Mouse (Mus musculus): ENCODE measurements at regions not wholly inside any gene's neighbourhood (a gene's known extent, or its start where the extent isn't known, plus 50 kb on each side); places are given as distances from the start of the nearest gene placed in this dataset.

DNA sequence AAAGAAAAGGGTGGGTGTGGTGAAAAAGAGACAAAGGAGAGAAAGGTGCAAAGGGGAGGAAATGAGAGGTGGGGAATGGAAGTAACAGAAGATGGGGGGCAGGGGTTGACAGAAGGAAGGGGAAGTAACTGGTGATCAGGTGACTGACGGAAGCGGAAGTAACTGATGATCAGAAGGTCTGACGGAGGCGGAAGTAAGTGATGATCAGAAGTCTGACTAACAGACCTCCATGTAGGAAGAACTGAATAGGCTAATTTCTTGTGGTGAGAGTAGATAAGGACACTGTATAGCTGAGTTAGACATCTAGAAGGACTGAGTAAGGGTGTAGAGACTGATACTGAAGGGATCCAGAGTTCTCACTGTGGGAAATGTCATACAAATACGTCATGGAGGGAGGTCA, 318.1 kb upstream of the Runx1 start:
- Histone ChIP-seq H3K9ac (ENCODE audit: low read length) (no peak overlapping the region), H3K27me3 (ENCODE audit: control insufficient read depth, insufficient read depth, low read length) (no peaks in the 10 kb centered on the region)
- no peak for ATAC-seq (ENCODE audit: insufficient number of reproducible peaks, low FRiP score, low TSS enrichment, low read depth)

DNA sequence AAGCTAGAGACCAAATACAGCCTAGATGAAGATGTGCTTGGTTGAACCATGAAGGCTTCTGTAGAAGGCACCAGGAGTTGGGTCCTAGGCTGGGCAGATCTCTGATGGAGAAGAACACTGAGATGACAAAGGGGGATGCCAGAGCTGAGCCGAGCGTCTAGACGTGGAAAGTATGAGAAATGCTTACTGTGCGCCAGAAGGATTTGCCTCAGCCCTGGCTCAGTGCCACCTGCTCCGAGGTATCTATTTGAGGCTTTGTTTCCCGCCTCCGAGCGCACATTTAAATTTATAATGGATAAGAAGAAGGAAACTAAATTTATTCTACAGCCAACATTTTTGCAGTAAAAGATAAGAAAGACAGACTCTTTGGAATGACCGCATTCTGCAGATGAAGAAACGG, 317.2 kb upstream of the Runx1 start:
- Histone ChIP-seq H3K27ac (replicated peaks; ENCODE audit: low read depth, low read length) (no peak overlapping the region), H3K36me3 (ENCODE audit: control insufficient read depth, insufficient read depth, low read length) (no peaks in the 10 kb centered on the region), H3K27me3 (ENCODE audit: control insufficient read depth, insufficient read depth, low read length) (no peaks in the 10 kb centered on the region), H3K4me2 (ENCODE audit: low read depth, severe bottlenecking) (no peak overlapping the region), H3K4me1 (ENCODE audit: control insufficient read depth, insufficient read depth, low read length) (peaks cover 6% of the 10 kb centered on the region; the same call in 1 of the 2 replicates), H3K9ac (ENCODE audit: low read length) (no peak overlapping the region), H3K9me3 (ENCODE audit: control insufficient read depth, low read length) (no peaks in the 10 kb centered on the region), H3K4me3 (ENCODE audit: low read depth, low read length) (no peak overlapping the region)
- ATAC-seq (ENCODE audit: insufficient number of reproducible peaks, low FRiP score, low TSS enrichment, low read depth) (no peak), DNase-seq (ENCODE audit: low spot score) (no peak)
- WGBS: 95% methylated on average over 10 of the region's 10 CpGs

More for the DNA sequence above, 318.1 kb upstream of the Runx1 start:
- H3K36me3 ChIP-seq (ENCODE audit: control insufficient read depth, insufficient read depth, low read length): no peaks in the 10 kb centered on the region
- no peak overlapping the region for H3K4me3 ChIP-seq (ENCODE audit: low read depth, low read length)
- no peaks in the 10 kb centered on the region for H3K9me3 ChIP-seq (ENCODE audit: control insufficient read depth, low read length)
- no peak overlapping the region for H3K4me2 ChIP-seq (ENCODE audit: low read depth, severe bottlenecking)
- no peak overlapping the region for H3K27ac ChIP-seq (replicated peaks; ENCODE audit: low read depth, low read length)
- peaks cover 5% of the 10 kb centered on the region; the same call in 1 of the 2 replicates for H3K4me1 ChIP-seq (ENCODE audit: control insufficient read depth, insufficient read depth, low read length)
- DNase-seq (ENCODE audit: low spot score): no peak
- WGBS: 92% methylated on average over 5 of the region's 5 CpGs

DNA sequence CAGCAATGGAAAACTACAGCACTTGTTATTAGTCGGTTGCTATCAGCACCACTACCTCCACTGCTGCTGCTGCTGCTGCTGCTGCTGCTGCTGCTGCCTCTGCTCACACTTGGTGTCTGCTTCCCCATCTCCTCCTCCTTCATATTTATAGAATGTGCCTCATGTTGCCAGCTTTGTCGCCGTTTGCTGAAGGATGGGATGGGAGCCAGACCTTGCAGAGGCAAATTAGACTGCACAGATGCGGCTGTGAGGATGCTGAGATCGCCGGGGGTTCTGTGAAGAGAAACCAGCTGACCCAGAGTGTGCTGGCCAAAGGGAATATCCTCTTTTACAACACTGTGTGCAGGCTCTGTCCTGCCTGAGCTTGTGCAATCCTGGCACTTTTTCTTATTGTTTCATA, 316.0 kb upstream of the Runx1 start:
- no peak overlapping the region for H3K9ac ChIP-seq (ENCODE audit: low read length)
- H3K9me3 ChIP-seq (ENCODE audit: control insufficient read depth, low read length): no peaks in the 10 kb centered on the region
- no peak for DNase-seq (ENCODE audit: low spot score)
- no peaks in the 10 kb centered on the region for H3K36me3 ChIP-seq (ENCODE audit: control insufficient read depth, insufficient read depth, low read length)
- no peak overlapping the region for H3K4me3 ChIP-seq (ENCODE audit: low read depth, low read length)
- H3K27me3 ChIP-seq (ENCODE audit: control insufficient read depth, insufficient read depth, low read length): no peaks in the 10 kb centered on the region
- 84% methylated on average over 6 of the region's 6 CpGs for WGBS
- H3K4me1 ChIP-seq (ENCODE audit: control insufficient read depth, insufficient read depth, low read length): peaks cover 6% of the 10 kb centered on the region; the same call in 1 of the 2 replicates
- H3K27ac ChIP-seq (replicated peaks; ENCODE audit: low read depth, low read length): no peak overlapping the region
- no peak overlapping the region for H3K4me2 ChIP-seq (ENCODE audit: low read depth, severe bottlenecking)
- no peak for ATAC-seq (ENCODE audit: insufficient number of reproducible peaks, low FRiP score, low TSS enrichment, low read depth)

DNA sequence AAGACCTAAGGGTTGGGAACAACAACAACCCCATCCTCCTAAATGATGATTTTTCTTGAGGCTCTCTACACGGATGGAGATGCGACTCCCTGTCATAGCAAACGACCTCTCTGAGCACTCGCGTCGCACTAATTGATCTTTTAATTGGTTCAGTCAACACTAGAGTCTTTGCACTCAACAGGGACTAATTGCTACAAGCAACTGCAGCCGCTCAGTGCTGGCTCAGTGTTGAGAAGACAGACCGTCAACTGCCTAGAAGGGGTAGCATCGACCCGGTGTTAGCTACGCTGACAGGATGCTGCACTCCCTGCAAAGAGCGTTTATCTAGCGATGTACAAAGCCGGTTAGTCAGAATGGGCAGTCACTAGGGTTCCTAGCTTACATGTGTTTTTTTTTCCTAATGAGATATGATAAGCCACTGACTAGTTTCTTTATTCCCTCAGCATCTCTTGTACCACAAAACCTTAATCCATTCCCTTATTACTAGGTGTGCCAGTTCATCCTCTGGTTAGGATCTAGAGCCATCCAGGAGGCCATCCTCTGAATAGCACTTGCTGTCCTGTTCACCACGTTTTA, 314.7 kb upstream of the Runx1 start:
- DNase-seq (ENCODE audit: low spot score): no peak

DNA sequence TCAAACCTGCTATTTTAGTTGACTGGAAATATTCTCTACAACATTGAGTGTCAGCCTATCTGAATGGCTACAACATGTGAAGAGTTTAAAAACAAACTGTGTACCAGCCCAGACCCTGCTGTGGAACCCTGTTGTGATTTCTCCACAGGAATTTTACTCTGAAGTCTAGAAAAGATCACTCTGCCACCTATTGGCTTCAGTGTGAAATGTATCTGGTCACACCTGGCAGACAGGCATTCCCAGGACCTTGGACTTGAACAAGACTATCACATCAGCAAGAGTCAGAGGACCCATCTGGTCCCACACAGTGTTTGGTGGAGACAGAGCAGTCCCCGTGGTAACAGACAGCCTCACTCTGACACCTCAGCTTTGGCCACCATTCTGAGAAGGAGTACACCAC, 311.3 kb upstream of the Runx1 start:
- Histone ChIP-seq H3K27ac (replicated peaks; ENCODE audit: low read depth, low read length) (no peak overlapping the region), H3K4me3 (ENCODE audit: low read depth, low read length) (no peak overlapping the region), H3K9ac (ENCODE audit: low read length) (no peak overlapping the region), H3K36me3 (ENCODE audit: control insufficient read depth, insufficient read depth, low read length) (no peaks in the 10 kb centered on the region), H3K9me3 (ENCODE audit: control insufficient read depth, low read length) (no peaks in the 10 kb centered on the region), H3K27me3 (ENCODE audit: control insufficient read depth, insufficient read depth, low read length) (no peaks in the 10 kb centered on the region), H3K4me2 (ENCODE audit: low read depth, severe bottlenecking) (no peak overlapping the region), H3K4me1 (ENCODE audit: control insufficient read depth, insufficient read depth, low read length) (peaks cover 6% of the 10 kb centered on the region; the same call in 1 of the 2 replicates)
- no peak for DNase-seq (ENCODE audit: low spot score)
- ATAC-seq (ENCODE audit: insufficient number of reproducible peaks, low FRiP score, low TSS enrichment, low read depth): no peak
- 38% methylated on average over 1 of the region's 1 CpGs for WGBS

More for the DNA sequence above, 314.7 kb upstream of the Runx1 start:
- Histone ChIP-seq H3K9ac (ENCODE audit: low read length) (no peak overlapping the region), H3K27ac (replicated peaks; ENCODE audit: low read depth, low read length) (no peak overlapping the region), H3K27me3 (ENCODE audit: control insufficient read depth, insufficient read depth, low read length) (no peaks in the 10 kb centered on the region), H3K9me3 (ENCODE audit: control insufficient read depth, low read length) (no peaks in the 10 kb centered on the region), H3K4me2 (ENCODE audit: low read depth, severe bottlenecking) (no peak overlapping the region), H3K36me3 (ENCODE audit: control insufficient read depth, insufficient read depth, low read length) (no peaks in the 10 kb centered on the region), H3K4me1 (ENCODE audit: control insufficient read depth, insufficient read depth, low read length) (peaks cover 6% of the 10 kb centered on the region; the same call in 1 of the 2 replicates), H3K4me3 (ENCODE audit: low read depth, low read length) (no peak overlapping the region)
- no peak for ATAC-seq (ENCODE audit: insufficient number of reproducible peaks, low FRiP score, low TSS enrichment, low read depth)
- 48% methylated on average over 15 of the region's 15 CpGs for WGBS

DNA sequence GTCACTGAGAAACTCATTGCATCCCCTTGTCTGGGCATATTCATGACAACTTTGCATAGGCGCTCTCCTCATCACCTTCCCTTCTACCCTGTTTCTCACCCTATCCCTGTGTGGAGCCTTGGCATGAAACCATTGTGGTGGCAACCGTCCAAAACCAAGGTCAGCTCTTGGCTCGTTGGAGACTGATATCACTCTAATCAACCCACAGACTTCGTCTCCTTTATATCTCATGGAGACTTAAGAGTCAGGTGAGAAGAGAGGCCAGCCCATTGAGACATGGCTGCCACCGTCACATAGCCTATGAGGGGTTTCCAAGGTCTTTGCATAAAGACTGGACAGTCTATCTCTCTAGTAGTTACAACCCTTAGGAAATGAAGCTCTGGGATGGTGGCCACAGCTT, 305.5 kb upstream of the Runx1 start:
- no peaks in the 10 kb centered on the region for H3K36me3 ChIP-seq (ENCODE audit: control insufficient read depth, insufficient read depth, low read length)
- no peak for DNase-seq (ENCODE audit: low spot score)
- no peaks in the 10 kb centered on the region for H3K4me1 ChIP-seq (ENCODE audit: control insufficient read depth, insufficient read depth, low read length)
- H3K9me3 ChIP-seq (ENCODE audit: control insufficient read depth, low read length): no peaks in the 10 kb centered on the region
- whole genome bisulfite sequencing: 94% methylated on average over 5 of the region's 5 CpGs
- no peak overlapping the region for H3K9ac ChIP-seq (ENCODE audit: low read length)
- H3K27ac ChIP-seq (replicated peaks; ENCODE audit: low read depth, low read length): no peak overlapping the region
- no peak for ATAC-seq (ENCODE audit: insufficient number of reproducible peaks, low FRiP score, low TSS enrichment, low read depth)
- no peak overlapping the region for H3K4me3 ChIP-seq (ENCODE audit: low read depth, low read length)
- no peaks in the 10 kb centered on the region for H3K27me3 ChIP-seq (ENCODE audit: control insufficient read depth, insufficient read depth, low read length)
- H3K4me2 ChIP-seq (ENCODE audit: low read depth, severe bottlenecking): no peak overlapping the region

DNA sequence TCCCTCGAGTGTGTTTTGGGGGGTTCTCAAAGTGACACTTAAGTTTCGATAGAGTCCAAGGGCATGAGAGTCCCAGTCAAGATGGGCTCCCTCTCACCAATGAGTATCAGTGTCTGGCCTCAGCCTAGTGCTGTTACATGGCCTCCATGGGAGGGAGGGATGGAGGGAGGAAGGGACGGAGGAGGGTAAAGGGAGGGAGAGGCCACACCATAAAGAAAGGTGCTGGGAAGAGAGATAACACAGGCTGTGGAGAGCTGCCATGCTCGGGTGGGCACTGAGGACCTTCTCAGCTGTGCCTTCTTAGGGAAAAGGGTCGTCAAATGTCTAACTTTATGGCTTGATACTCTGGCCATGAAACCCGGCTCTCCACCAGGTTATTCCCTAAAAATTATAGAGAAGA, 304.7 kb upstream of the Runx1 start:
- Histone ChIP-seq H3K4me2 (ENCODE audit: low read depth, severe bottlenecking) (no peak overlapping the region), H3K36me3 (ENCODE audit: control insufficient read depth, insufficient read depth, low read length) (no peaks in the 10 kb centered on the region), H3K4me1 (ENCODE audit: control insufficient read depth, insufficient read depth, low read length) (no peaks in the 10 kb centered on the region), H3K9me3 (ENCODE audit: control insufficient read depth, low read length) (no peaks in the 10 kb centered on the region), H3K4me3 (ENCODE audit: low read depth, low read length) (no peak overlapping the region), H3K9ac (ENCODE audit: low read length) (no peak overlapping the region), H3K27ac (replicated peaks; ENCODE audit: low read depth, low read length) (no peak overlapping the region), H3K27me3 (ENCODE audit: control insufficient read depth, insufficient read depth, low read length) (no peaks in the 10 kb centered on the region)
- 79% methylated on average over 6 of the region's 6 CpGs for WGBS
- no peak for DNase-seq (ENCODE audit: low spot score)
- ATAC-seq (ENCODE audit: insufficient number of reproducible peaks, low FRiP score, low TSS enrichment, low read depth): no peak

DNA sequence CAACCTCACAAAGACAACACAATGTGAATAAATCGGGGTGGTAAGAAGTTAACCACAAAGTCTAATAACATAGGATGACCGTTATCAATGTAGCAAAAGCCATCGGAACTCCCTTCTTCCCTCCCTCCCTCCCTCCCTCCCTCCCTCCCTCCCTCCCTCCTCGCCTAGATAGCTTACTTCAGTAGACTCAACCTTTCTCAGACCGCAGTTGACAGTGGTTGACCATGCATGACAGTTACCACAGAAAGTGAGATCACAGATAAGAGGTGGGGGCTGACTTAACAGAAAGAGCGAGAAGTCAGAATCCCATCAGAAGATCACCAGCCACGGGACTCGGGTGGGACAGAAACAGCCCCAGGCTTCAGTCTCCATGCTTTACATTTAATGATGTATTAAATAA, 297.8 kb upstream of the Runx1 start:
- ATAC-seq (ENCODE audit: insufficient number of reproducible peaks, low FRiP score, low TSS enrichment, low read depth): no peak
- DNase-seq (ENCODE audit: low spot score): no peak
- H3K4me1 ChIP-seq (ENCODE audit: control insufficient read depth, insufficient read depth, low read length): no peaks in the 10 kb centered on the region
- H3K27ac ChIP-seq (replicated peaks; ENCODE audit: low read depth, low read length): no peak overlapping the region
- H3K4me3 ChIP-seq (ENCODE audit: low read depth, low read length): no peak overlapping the region
- 86% methylated on average over 7 of the region's 8 CpGs for WGBS
- no peaks in the 10 kb centered on the region for H3K36me3 ChIP-seq (ENCODE audit: control insufficient read depth, insufficient read depth, low read length)
- H3K27me3 ChIP-seq (ENCODE audit: control insufficient read depth, insufficient read depth, low read length): no peaks in the 10 kb centered on the region
- no peak overlapping the region for H3K9ac ChIP-seq (ENCODE audit: low read length)
- H3K9me3 ChIP-seq (ENCODE audit: control insufficient read depth, low read length): no peaks in the 10 kb centered on the region
- no peak overlapping the region for H3K4me2 ChIP-seq (ENCODE audit: low read depth, severe bottlenecking)

Measured in limb, embryonic 11.5 days (tissue).